Mouse (Mus musculus) G1E (cell line): Measurements from ENCODE around the gene Radil. TPM values are rescaled to one million over a fixed set of nuclear protein-coding genes. Genes with fewer than 3 reads are reported as not detected.

ENCODE experiments used
- ATAC-seq: 2 replicates; pipeline ENCODE4 v1.8.0; 2016; ENCODE audit warnings: mild to moderate bottlenecking; ENCODE audit not compliant: insufficient number of reproducible peaks, poor library complexity, low FRiP score, severe bottlenecking; ENCODE audit errors: extremely low read depth
- DNase-seq: peaks from one replicate; pipeline ENCODE4 v3.0.0; 2012; ENCODE audit warnings: low spot score
- H3K27me3 ChIP-seq: 2 replicates; pipeline ENCODE4 v1.6.1; 2012; ENCODE audit warnings: mild to moderate bottlenecking, low read length, inconsistent platforms; ENCODE audit not compliant: insufficient read depth
- H3K36me3 ChIP-seq: replicated peaks from 2 replicates; pipeline ENCODE3; 2012; ENCODE audit warnings: mild to moderate bottlenecking, inconsistent platforms
- H3K4me1 ChIP-seq: 2 replicates; pipeline ENCODE4 v1.6.1; 2012; ENCODE audit warnings: low read depth, low read length, inconsistent platforms, mixed read lengths; ENCODE audit not compliant: insufficient read depth
- H3K4me3 ChIP-seq: 2 replicates; pipeline ENCODE4 v1.5.1; 2012; ENCODE audit warnings: low read depth, mild to moderate bottlenecking, inconsistent platforms, low read length, moderate library complexity, mixed read lengths
- H3K9me3 ChIP-seq: replicated peaks from 2 replicates; pipeline ENCODE4 v1.6.1; 2012; ENCODE audit warnings: inconsistent platforms
- CTCF ChIP-seq: IDR thresholded peaks from 2 replicates; pipeline ENCODE4 v1.5.1; 2012; ENCODE audit warnings: low read depth, low read length, inconsistent platforms, mixed read lengths
- GATA1 ChIP-seq: IDR thresholded peaks from 2 replicates; pipeline ENCODE4 v1.6.1; 2012; ENCODE audit warnings: borderline replicate concordance, low read length, inconsistent platforms, mixed read lengths
- GATA2 ChIP-seq: IDR thresholded peaks from 2 replicates; pipeline ENCODE4 v1.6.1; 2012; ENCODE audit warnings: low read depth, low read length, inconsistent platforms, borderline replicate concordance
- POLR2AphosphoS5 ChIP-seq: IDR thresholded peaks from 2 replicates; pipeline ENCODE4 v1.6.1; 2012; ENCODE audit warnings: low read depth, low read length, inconsistent platforms; ENCODE audit not compliant: insufficient replicate concordance
- TAL1 ChIP-seq: conservative IDR thresholded peaks from 2 replicates; pipeline ENCODE4 v1.6.1; 2012; ENCODE audit warnings: low read depth, low read length, inconsistent platforms, mixed read lengths
- polyA plus RNA-seq: library from polyadenylated mRNA; stranded (reverse); fragments of >175 nt; gene quantifications from 2 replicates; pipeline ENCODE4 v1.2.3, GENCODE M21; 2012
- total RNA-seq, 2 experiments: library from RNA; stranded (forward) in 1 of 2; stranded (reverse) in 1 of 2; fragments of 200-1000 nt in 1 of 2; fragments of >200 nt in 1 of 2; fragmentation: Nextera tagmentation in 1 of 2; gene quantifications; 2 replicates each; pipeline ENCODE4 v1.2.3; 2014 to 2017

The Radil gene
- total and polyA plus RNA-seq, 3 experiments, result 0.38 TPM; not detected in 2

- Histone ChIP-seq H3K27me3 (no peaks in the 10 kb centered on the region), H3K36me3 (peaks cover 72% of the 10 kb centered on the region), H3K9me3 (peaks cover 6% of the 10 kb centered on the region), H3K4me1 (peaks cover 37% of the 10 kb centered on the region), H3K4me3 (peak within 1 kb of the TSS; percentile 96)
- TF ChIP-seq POLR2AphosphoS5 (no peak), CTCF (no peak), GATA1 (no peak), GATA2 (no peak), TAL1 (no peak)
- ATAC-seq (peak; percentile 96), DNase-seq (peak; percentile 98)
Measured at GRCm38 (mm10) chr5:142463461-142464454, 87.1 kb downstream of the Radil start, which contains the start of gene Ap5z1. Gene Ap5z1 (plus strand): TSS chr5:142463944.

GRCm38 (mm10) chr5:142463011-142463410 lies 87.9 kb downstream of the Radil start:
- H3K27me3 ChIP-seq, result no peaks in the 10 kb centered on the region
- peaks cover 40% of the 10 kb centered on the region for H3K4me1 ChIP-seq
- peaks cover 72% of the 10 kb centered on the region for H3K36me3 ChIP-seq
- no peak for TF ChIP-seq POLR2AphosphoS5
- no peak for TF ChIP-seq TAL1
- TF ChIP-seq CTCF, result no peak
- no peak for TF ChIP-seq GATA1
- TF ChIP-seq GATA2, result no peak
- DNase-seq (no peak), ATAC-seq (no peak)
- no peak overlapping the region; the same call in 1 of the 2 replicates for H3K4me3 ChIP-seq
- H3K9me3 ChIP-seq, result peaks cover 6% of the 10 kb centered on the region

- peaks cover 6% of the 10 kb centered on the region for H3K9me3 ChIP-seq
- peaks cover 40% of the 10 kb centered on the region for H3K4me1 ChIP-seq
- no peak for DNase-seq
- H3K4me3 ChIP-seq, result no peak overlapping the region
- no peaks in the 10 kb centered on the region for H3K27me3 ChIP-seq
- no peak for TF ChIP-seq CTCF
- TF ChIP-seq GATA2, result no peak
- no peak for ATAC-seq
- peaks cover 72% of the 10 kb centered on the region for H3K36me3 ChIP-seq
Measured at GRCm38 (mm10) chr5:142462641-142462948, 88.3 kb downstream of the Radil start.

- ATAC-seq (no peak), DNase-seq (no peak)
- H3K4me1 ChIP-seq, result peaks cover 40% of the 10 kb centered on the region
- peaks cover 6% of the 10 kb centered on the region for H3K9me3 ChIP-seq
- no peaks in the 10 kb centered on the region for H3K27me3 ChIP-seq
- TF ChIP-seq POLR2AphosphoS5 (no peak), GATA2 (no peak), CTCF (no peak), GATA1 (no peak), TAL1 (no peak)
- H3K4me3 ChIP-seq, result no peak overlapping the region
- peaks cover 72% of the 10 kb centered on the region for H3K36me3 ChIP-seq
Measured at GRCm38 (mm10) chr5:142461942-142462640, 88.8 kb downstream of the Radil start.

GRCm38 (mm10) chr5:142459834-142460233 lies 91.1 kb downstream of the Radil start:
- no peak for ATAC-seq
- H3K36me3 ChIP-seq, result peaks cover 74% of the 10 kb centered on the region
- peaks cover 6% of the 10 kb centered on the region for H3K9me3 ChIP-seq
- DNase-seq, result no peak
- H3K4me3 ChIP-seq, result no peak overlapping the region
- H3K4me1 ChIP-seq, result peaks cover 24% of the 10 kb centered on the region
- H3K27me3 ChIP-seq, result no peaks in the 10 kb centered on the region
- TF ChIP-seq GATA1 (no peak), TAL1 (no peak), GATA2 (no peak), CTCF (no peak), POLR2AphosphoS5 (no peak)
